Mouse (Mus musculus): ENCODE data around the gene Itih4. TPM values are rescaled to one million over a fixed set of nuclear protein-coding genes. Genes with fewer than 3 reads are reported as not detected.
A peak's percentile ranks its signal among the peaks of the same experiment; 100 is the strongest.

Itih4 gene
- polyA plus RNA-seq, 1 experiment from 2014 or later = not detected

DNA sequence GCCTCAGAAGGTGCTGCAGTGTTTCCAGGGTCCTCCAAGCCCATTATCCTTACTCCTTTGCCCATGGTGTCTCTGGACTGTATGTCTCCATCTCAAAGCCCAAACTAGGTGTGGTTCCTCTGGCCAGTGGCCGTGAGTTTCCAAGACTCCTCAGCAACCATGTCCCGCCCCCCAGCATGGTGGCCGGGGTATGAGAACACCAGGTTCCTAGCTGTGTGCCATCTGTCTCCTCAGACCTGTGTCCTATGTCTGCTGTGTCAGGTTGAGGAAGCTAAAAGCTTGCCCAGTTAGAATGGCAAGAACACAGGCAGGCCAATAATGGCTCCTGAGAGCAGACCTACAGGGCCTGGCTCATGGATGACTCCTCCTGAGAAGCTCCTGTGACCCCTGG, 4.6 kb upstream of the Itih4 start:
- Histone ChIP-seq H3K27ac (ENCODE audit: low read depth, low read length) (no peak overlapping the region), H3K9me3 (replicated peaks; ENCODE audit: control insufficient read depth, low read length) (no peaks in the 10 kb centered on the region), H3K36me3 (ENCODE audit: control insufficient read depth, insufficient read depth, low read length) (no peaks in the 10 kb centered on the region), H3K9ac (ENCODE audit: low read depth, low read length) (no peak overlapping the region), H3K4me1 (ENCODE audit: control insufficient read depth, insufficient read depth, low read length) (peaks cover 11% of the 10 kb centered on the region), H3K27me3 (ENCODE audit: control insufficient read depth, insufficient read depth, low read length) (no peaks in the 10 kb centered on the region), H3K4me2 (no peak overlapping the region), H3K4me3 (ENCODE audit: low read depth, low read length) (no peak overlapping the region)
- no peak for ATAC-seq (replicated peaks; ENCODE audit: insufficient number of reproducible peaks, low FRiP score, low TSS enrichment)
- WGBS (ENCODE audit: insufficient replicate concordance) = 89% methylated on average over 3 of the region's 3 CpGs

DNA sequence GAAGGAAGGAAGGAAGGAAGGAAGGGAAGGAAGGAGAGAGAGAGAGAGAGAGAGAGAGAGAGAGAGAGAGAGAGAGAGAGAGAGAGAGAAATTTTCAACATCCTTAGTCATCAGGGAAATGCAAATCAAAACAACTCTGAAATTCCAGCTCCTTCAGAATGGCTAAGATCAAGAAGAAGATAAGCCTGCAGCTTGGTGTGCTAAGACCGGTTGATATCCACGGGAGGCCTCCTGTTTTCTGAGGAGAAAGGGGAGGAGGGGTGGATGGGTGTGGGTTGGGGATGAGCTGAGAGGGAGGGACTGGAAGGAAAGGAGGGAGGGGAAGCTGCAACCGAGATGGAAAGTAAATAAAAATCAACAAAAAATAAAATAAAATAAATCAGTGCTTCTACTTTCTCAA, 978 bp upstream of the Itih4 start:
- no peak for ATAC-seq (replicated peaks; ENCODE audit: insufficient number of reproducible peaks, low FRiP score, low TSS enrichment)
- Histone ChIP-seq H3K4me2 (no peak overlapping the region), H3K9ac (ENCODE audit: low read depth, low read length) (no peak overlapping the region), H3K4me1 (ENCODE audit: control insufficient read depth, insufficient read depth, low read length) (no peaks in the 10 kb centered on the region; the same call in none of the 2 replicates), H3K9me3 (replicated peaks; ENCODE audit: control insufficient read depth, low read length) (no peaks in the 10 kb centered on the region), H3K4me3 (ENCODE audit: low read depth, low read length) (no peak overlapping the region), H3K27me3 (ENCODE audit: control insufficient read depth, insufficient read depth, low read length) (no peaks in the 10 kb centered on the region), H3K36me3 (ENCODE audit: control insufficient read depth, insufficient read depth, low read length) (no peaks in the 10 kb centered on the region), H3K27ac (ENCODE audit: low read depth, low read length) (no peak overlapping the region)
- 12% methylated on average over 3 of the region's 3 CpGs for WGBS (ENCODE audit: insufficient replicate concordance)

DNA sequence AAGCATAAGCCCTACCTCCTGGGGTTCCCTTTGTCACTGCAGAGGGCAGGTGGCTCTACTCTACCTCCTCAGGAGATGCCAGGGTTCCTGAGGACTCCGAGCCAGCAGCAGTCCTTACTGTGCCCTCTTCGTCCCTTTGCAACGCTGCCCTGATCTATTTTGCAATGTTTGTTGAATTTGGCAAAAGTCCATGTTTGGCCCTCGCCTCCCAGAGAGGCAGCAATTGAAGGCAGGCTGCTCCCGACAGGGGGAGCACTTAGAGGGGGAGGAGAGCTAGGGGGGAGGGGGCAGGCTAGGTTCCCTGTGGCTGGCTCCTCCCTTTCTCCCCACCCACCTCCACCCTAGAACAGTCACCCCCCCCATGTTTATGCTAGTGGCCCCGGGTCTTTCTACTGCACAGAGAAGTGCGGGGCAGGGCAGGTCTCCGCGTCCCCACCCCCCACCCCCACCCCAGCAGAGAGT, 2.0 kb downstream of the Itih4 start:
- Histone ChIP-seq H3K27me3 (ENCODE audit: control insufficient read depth, insufficient read depth, low read length) (no peaks in the 10 kb centered on the region; the same call in 1 of the 2 replicates), H3K4me2 (peak overlapping the region; percentile 38), H3K27ac (ENCODE audit: low read depth, low read length) (no peak overlapping the region), H3K36me3 (ENCODE audit: control insufficient read depth, insufficient read depth, low read length) (no peaks in the 10 kb centered on the region), H3K4me3 (ENCODE audit: low read depth, low read length) (no peak overlapping the region), H3K9ac (ENCODE audit: low read depth, low read length) (no peak overlapping the region), H3K4me1 (ENCODE audit: control insufficient read depth, insufficient read depth, low read length) (no peaks in the 10 kb centered on the region; the same call in 1 of the 2 replicates), H3K9me3 (replicated peaks; ENCODE audit: control insufficient read depth, low read length) (no peaks in the 10 kb centered on the region)
- no peak for ATAC-seq (replicated peaks; ENCODE audit: insufficient number of reproducible peaks, low FRiP score, low TSS enrichment)
- 10% methylated on average over 9 of the region's 9 CpGs for WGBS (ENCODE audit: insufficient replicate concordance)

DNA sequence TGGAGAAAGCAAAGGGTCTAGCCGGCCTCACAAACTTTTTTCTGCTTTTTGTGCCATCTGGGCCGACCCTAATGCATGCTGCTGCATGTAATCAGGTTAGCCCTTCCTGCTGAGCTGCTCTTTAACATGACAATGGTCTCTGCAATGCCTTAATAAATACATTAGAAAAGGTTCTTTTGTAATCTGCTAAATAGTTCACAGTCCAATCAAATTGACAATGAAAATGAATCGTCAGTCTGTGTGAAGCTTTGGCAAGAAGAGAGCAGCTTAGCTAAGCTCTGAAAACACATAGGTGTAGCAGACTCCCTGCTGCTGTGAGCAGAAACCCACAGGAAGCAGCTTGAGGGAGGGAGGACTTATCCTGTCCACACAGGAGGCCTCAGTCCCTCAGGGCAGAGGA, 13.7 kb downstream of the Itih4 start:
- Histone ChIP-seq H3K27ac (ENCODE audit: low read depth, low read length) (no peak overlapping the region), H3K27me3 (ENCODE audit: control insufficient read depth, insufficient read depth, low read length) (no peaks in the 10 kb centered on the region), H3K36me3 (ENCODE audit: control insufficient read depth, insufficient read depth, low read length) (no peaks in the 10 kb centered on the region), H3K4me3 (ENCODE audit: low read depth, low read length) (no peak overlapping the region), H3K4me1 (ENCODE audit: control insufficient read depth, insufficient read depth, low read length) (no peaks in the 10 kb centered on the region), H3K9ac (ENCODE audit: low read depth, low read length) (no peak overlapping the region), H3K4me2 (no peak overlapping the region), H3K9me3 (replicated peaks; ENCODE audit: control insufficient read depth, low read length) (no peaks in the 10 kb centered on the region)
- WGBS (ENCODE audit: insufficient replicate concordance) = 52% methylated on average over 3 of the region's 3 CpGs
- ATAC-seq (replicated peaks; ENCODE audit: insufficient number of reproducible peaks, low FRiP score, low TSS enrichment) = no peak

DNA sequence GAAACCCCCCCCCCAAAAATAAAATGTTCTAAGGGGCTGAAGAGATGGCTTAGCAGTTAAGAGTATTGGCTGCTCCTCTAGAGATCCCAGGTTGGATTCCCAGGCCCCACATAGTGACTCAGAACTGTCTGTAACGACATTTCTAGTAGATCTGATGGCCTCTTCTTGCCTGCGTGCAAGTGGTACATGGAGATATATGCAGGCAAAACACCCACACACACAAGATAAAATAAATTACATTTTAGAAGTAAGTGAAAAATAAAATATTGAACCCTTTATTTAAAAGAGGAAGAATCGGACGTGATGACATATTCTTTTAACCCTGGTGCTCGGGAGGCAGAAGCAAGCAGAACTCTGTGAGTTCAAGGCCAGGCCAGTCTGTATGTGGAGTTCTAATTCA, 16.4 kb downstream of the Itih4 start:
- no peak overlapping the region for H3K27ac ChIP-seq (ENCODE audit: low read depth, low read length)
- no peaks in the 10 kb centered on the region for H3K36me3 ChIP-seq (ENCODE audit: control insufficient read depth, insufficient read depth, low read length)
- no peak overlapping the region for H3K4me2 ChIP-seq
- H3K9me3 ChIP-seq (replicated peaks; ENCODE audit: control insufficient read depth, low read length) = no peaks in the 10 kb centered on the region
- no peaks in the 10 kb centered on the region for H3K4me1 ChIP-seq (ENCODE audit: control insufficient read depth, insufficient read depth, low read length)
- no peaks in the 10 kb centered on the region for H3K27me3 ChIP-seq (ENCODE audit: control insufficient read depth, insufficient read depth, low read length)
- ATAC-seq (replicated peaks; ENCODE audit: insufficient number of reproducible peaks, low FRiP score, low TSS enrichment) = no peak
- no peak overlapping the region for H3K9ac ChIP-seq (ENCODE audit: low read depth, low read length)
- 86% methylated on average over 5 of the region's 5 CpGs for WGBS (ENCODE audit: insufficient replicate concordance)
- H3K4me3 ChIP-seq (ENCODE audit: low read depth, low read length) = no peak overlapping the region

DNA sequence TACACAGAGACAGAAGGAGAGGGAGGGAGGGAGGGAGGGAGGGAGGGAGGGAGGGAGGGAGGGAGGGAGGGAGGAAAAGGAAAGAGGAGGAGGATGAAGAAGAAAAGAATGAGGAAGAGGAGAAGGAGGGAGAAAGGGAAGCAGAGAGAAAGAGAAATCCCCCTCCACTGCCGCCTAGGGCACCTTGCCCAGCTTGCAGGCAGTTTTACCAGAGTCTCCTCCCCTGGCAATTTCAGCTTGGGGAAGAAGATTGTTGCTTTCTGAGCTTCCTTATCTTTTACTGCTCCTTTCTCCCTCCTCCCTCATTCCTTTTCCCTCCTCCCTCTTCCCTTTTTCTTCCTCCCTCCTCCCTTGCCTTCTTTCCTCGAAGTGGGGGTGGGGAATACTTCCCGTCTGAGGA, 16.8 kb downstream of the Itih4 start:
- H3K36me3 ChIP-seq (ENCODE audit: control insufficient read depth, insufficient read depth, low read length) = no peaks in the 10 kb centered on the region
- ATAC-seq (replicated peaks; ENCODE audit: insufficient number of reproducible peaks, low FRiP score, low TSS enrichment) = no peak
- 58% methylated on average over 3 of the region's 3 CpGs for WGBS (ENCODE audit: insufficient replicate concordance)
- no peaks in the 10 kb centered on the region for H3K27me3 ChIP-seq (ENCODE audit: control insufficient read depth, insufficient read depth, low read length)
- H3K9me3 ChIP-seq (replicated peaks; ENCODE audit: control insufficient read depth, low read length) = no peaks in the 10 kb centered on the region
- no peak overlapping the region for H3K27ac ChIP-seq (ENCODE audit: low read depth, low read length)
- H3K4me1 ChIP-seq (ENCODE audit: control insufficient read depth, insufficient read depth, low read length) = no peaks in the 10 kb centered on the region
- H3K9ac ChIP-seq (ENCODE audit: low read depth, low read length) = no peak overlapping the region
- H3K4me2 ChIP-seq = no peak overlapping the region
- H3K4me3 ChIP-seq (ENCODE audit: low read depth, low read length) = no peak overlapping the region

DNA sequence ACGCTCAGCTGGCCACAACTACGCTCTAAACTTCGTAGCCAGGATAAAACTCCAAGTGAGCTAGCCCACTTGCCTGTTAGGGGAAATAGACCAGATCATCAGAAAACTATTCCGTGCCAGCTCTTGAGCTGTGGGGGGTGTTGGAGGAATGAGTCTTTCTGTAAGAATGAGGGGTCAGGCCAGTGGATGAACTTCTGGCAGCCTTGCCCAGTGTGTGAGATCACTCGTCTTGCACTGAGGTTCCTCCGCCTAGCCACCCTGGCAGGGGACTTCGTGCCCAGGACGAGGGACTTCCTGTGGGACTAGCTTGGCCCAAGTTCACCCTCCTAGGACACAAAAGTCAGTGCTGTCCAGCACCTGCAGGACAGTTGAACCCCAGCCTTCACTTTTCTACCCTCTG, 18.0 kb downstream of the Itih4 start:
- Histone ChIP-seq H3K4me2 (no peak overlapping the region), H3K27me3 (ENCODE audit: control insufficient read depth, insufficient read depth, low read length) (no peaks in the 10 kb centered on the region), H3K4me1 (ENCODE audit: control insufficient read depth, insufficient read depth, low read length) (no peaks in the 10 kb centered on the region), H3K4me3 (ENCODE audit: low read depth, low read length) (no peak overlapping the region), H3K9me3 (replicated peaks; ENCODE audit: control insufficient read depth, low read length) (no peaks in the 10 kb centered on the region), H3K36me3 (ENCODE audit: control insufficient read depth, insufficient read depth, low read length) (no peaks in the 10 kb centered on the region), H3K27ac (ENCODE audit: low read depth, low read length) (no peak overlapping the region), H3K9ac (ENCODE audit: low read depth, low read length) (no peak overlapping the region)
- no peak for ATAC-seq (replicated peaks; ENCODE audit: insufficient number of reproducible peaks, low FRiP score, low TSS enrichment)
- 70% methylated on average over 8 of the region's 8 CpGs for WGBS (ENCODE audit: insufficient replicate concordance)

DNA sequence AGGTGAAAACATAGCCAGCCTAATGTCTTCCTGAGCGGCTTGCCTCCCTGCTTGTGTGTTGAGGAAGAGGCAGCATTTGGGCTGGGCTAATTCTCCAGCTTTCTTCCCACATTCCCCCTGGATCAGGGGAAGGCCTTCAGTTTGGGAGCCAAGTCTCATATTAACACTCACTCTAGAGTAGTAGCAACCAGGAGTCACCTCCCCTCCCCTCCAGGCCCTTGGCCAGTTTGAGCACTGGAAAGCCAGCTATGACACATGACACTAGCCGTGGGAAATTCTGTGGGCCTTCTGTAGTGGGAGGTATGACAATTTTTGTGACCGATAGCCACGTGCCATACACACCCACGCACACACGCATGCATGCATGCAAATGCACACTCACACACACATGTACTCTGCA, 19.7 kb downstream of the Itih4 start:
- Histone ChIP-seq H3K27ac (ENCODE audit: low read depth, low read length) (no peak overlapping the region), H3K4me3 (ENCODE audit: low read depth, low read length) (no peak overlapping the region), H3K4me2 (no peak overlapping the region), H3K36me3 (ENCODE audit: control insufficient read depth, insufficient read depth, low read length) (no peaks in the 10 kb centered on the region), H3K9ac (ENCODE audit: low read depth, low read length) (no peak overlapping the region), H3K27me3 (ENCODE audit: control insufficient read depth, insufficient read depth, low read length) (no peaks in the 10 kb centered on the region), H3K4me1 (ENCODE audit: control insufficient read depth, insufficient read depth, low read length) (no peaks in the 10 kb centered on the region), H3K9me3 (replicated peaks; ENCODE audit: control insufficient read depth, low read length) (no peaks in the 10 kb centered on the region)
- ATAC-seq (replicated peaks; ENCODE audit: insufficient number of reproducible peaks, low FRiP score, low TSS enrichment) = no peak
- WGBS (ENCODE audit: insufficient replicate concordance) = 87% methylated on average over 6 of the region's 6 CpGs

DNA sequence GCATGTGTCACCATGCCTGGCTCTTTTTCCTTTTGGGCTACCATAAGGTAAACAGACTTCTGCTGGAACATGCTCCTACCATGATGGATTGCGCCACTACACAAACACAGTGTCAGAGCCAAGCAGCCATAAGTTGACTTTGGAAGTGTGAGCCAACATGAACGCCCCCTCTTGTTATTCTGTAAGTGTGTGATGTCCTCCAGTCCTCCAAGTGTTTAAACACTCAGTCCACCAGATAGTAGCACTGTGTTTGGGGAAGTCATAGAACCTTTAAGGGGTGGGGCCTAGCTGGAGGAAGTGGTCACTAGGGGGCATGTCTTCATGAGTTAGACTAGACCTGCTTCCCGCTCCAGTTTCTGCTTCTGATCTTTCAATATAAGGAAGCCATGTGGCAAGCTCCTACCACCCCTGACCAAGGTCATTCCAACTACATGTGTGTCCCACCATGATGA, 21.6 kb downstream of the Itih4 start:
- WGBS (ENCODE audit: insufficient replicate concordance) = 76% methylated on average over 3 of the region's 3 CpGs
- no peaks in the 10 kb centered on the region for H3K9me3 ChIP-seq (replicated peaks; ENCODE audit: control insufficient read depth, low read length)
- no peak overlapping the region for H3K4me3 ChIP-seq (ENCODE audit: low read depth, low read length)
- H3K27me3 ChIP-seq (ENCODE audit: control insufficient read depth, insufficient read depth, low read length) = no peaks in the 10 kb centered on the region
- H3K27ac ChIP-seq (ENCODE audit: low read depth, low read length) = no peak overlapping the region
- no peak overlapping the region for H3K9ac ChIP-seq (ENCODE audit: low read depth, low read length)
- no peak for ATAC-seq (replicated peaks; ENCODE audit: insufficient number of reproducible peaks, low FRiP score, low TSS enrichment)
- no peaks in the 10 kb centered on the region for H3K36me3 ChIP-seq (ENCODE audit: control insufficient read depth, insufficient read depth, low read length)
- no peak overlapping the region for H3K4me2 ChIP-seq
- H3K4me1 ChIP-seq (ENCODE audit: control insufficient read depth, insufficient read depth, low read length) = no peaks in the 10 kb centered on the region

Measured in heart, embryonic 11.5 days (tissue).